In the genomic region with DNA sequence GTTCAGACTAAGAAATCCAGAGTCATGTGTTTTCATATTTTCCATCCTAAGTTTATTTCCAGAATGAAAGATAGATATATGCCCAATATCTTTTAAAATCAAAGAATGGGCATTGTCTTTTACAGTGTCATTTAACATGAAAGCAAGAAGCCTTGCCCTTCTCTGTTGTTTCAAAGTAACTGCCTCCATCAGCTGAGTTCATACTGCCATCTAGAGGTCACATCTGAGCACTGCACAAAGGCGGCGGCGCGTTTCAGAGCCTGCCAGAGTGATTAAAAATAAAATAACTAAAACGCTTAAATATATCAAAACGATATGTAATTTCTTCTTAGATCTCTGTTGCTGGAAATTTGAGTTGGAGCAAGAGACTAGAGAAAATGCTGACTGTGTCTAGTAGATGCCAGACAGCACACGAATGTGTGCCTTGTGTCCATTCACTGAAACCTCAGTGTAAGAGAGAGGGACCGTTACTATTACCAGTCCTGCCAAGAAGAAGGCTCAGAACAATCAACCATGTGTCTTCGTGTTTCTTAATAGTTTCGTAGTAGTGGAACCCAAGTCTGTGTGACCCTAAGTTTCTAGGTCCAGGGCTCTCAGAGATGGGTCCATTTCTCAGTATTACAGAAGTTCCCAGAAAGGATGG, we compare ENCODE assay signal across 9 mouse cellular contexts.
DNase-seq lines count a peak whose midpoint lies in the region; ATAC-seq and TF ChIP-seq lines count a peak whose summit lies in the region.
"Had no signal": no experiment of that assay in that cellular context is flagged by ENCODE, and none has a peak within 500 bp of the region (broad histone marks: within the 10 kb centered on the region; RNA-seq: fewer than 3 reads in every experiment).

No protein-coding gene starts in this region.

- H3K36me3 ChIP-seq in heart, embryonic 10.5 days: no peaks in the 10 kb centered on the region
- H3K36me3 ChIP-seq in small intestine, adult 2 months (ENCODE audit: control insufficient read depth, insufficient read depth, low read length): no peaks in the 10 kb centered on the region

- peak; percentile 84; the same call in 1 of the 2 replicates for TF ChIP-seq CTCF in small intestine, adult 2 months (IDR thresholded peaks at IDR 0.05; ENCODE audit: extremely low read depth, insufficient read length, insufficient replicate concordance, low read depth, low read length)

- peak; percentile 40 to 86 for DNase-seq in heart, adult 18-20 months
- no peak for DNase-seq in heart, embryonic 10.5 days (ENCODE audit: low spot score)
- DNase-seq in adrenal gland, postnatal 10 days: peak; percentile 82
- peak; percentile 74 for DNase-seq in embryo, embryonic 9.5 days (ENCODE audit: extremely low spot score)
- DNase-seq in heart, postnatal 25 days (ENCODE audit: low spot score): peak; percentile 19
- DNase-seq in layer of hippocampus, adult 9-11 months: peak; percentile 34

- H3K4me1 ChIP-seq in heart, embryonic 10.5 days: no peaks in the 10 kb centered on the region
- no peaks in the 10 kb centered on the region for H3K4me1 ChIP-seq in small intestine, adult 2 months (ENCODE audit: control insufficient read depth, insufficient read depth, insufficient read length, low read length)

- no peaks in the 10 kb centered on the region for H3K9me3 ChIP-seq in heart, embryonic 10.5 days

- no peak for TF ChIP-seq POLR2A in small intestine, adult 2 months (IDR thresholded peaks at IDR 0.05; ENCODE audit: low read depth, low read length)

- no peaks in the 10 kb centered on the region for H3K27me3 ChIP-seq in heart, embryonic 10.5 days (ENCODE audit: insufficient read depth, poor library complexity, severe bottlenecking)
- no peaks in the 10 kb centered on the region for H3K27me3 ChIP-seq in small intestine, adult 2 months (ENCODE audit: control insufficient read depth, insufficient read depth, low read length)

- intact Hi-C loops in heart, postnatal 25 days (cut with DNase I): loop anchor here (1.0 to 10.0 kb wide), 3 partner anchors 201 to 511 kb away; no protein-coding TSS in a partner anchor

- peak; percentile 69; the same call in 1 of the 2 replicates for ATAC-seq in megakaryocyte-erythroid progenitor cell, adult 5-6 weeks (replicated peaks; ENCODE audit: low FRiP score, low TSS enrichment, poor library complexity, severe bottlenecking)

- H3K4me3 ChIP-seq in heart, embryonic 10.5 days: no peak overlapping the region
- no peak overlapping the region for H3K4me3 ChIP-seq in small intestine, adult 2 months (ENCODE audit: low read depth, low read length)

- WGBS in heart, embryonic 10.5 days: 25% methylated on average over 10 of the region's 10 CpGs
- 22% methylated on average over 10 of the region's 10 CpGs for WGBS in small intestine, adult 2 months

- H3K27ac ChIP-seq in heart, embryonic 10.5 days: no peak overlapping the region
- no peak overlapping the region for H3K27ac ChIP-seq in small intestine, adult 2 months (ENCODE audit: insufficient read depth, low read depth, low read length)
- H3K27ac ChIP-seq: macrophage had no signal
